Mouse (Mus musculus) hindbrain, embryonic 11.5 days (tissue): ENCODE results near the gene Mest. TPM values are rescaled to one million over a fixed set of nuclear protein-coding genes. Genes with fewer than 3 reads are reported as not detected.

Experiments used
- ATAC-seq: fragments of 200-750 bp; cut with Nextera tagmentation; 2 replicates; pipeline ENCODE4 v1.8.0; 2017; ENCODE audit warnings: mild to moderate bottlenecking, moderate TSS enrichment, moderate library complexity; ENCODE audit not compliant: low FRiP score
- DNase-seq: peaks from one replicate; pipeline ENCODE4 v3.0.0-alpha.2; 2015; ENCODE audit warnings: low spot score
- H3K27ac ChIP-seq: fragments of 300-500 bp; sonication (generic); 2 replicates; pipeline ENCODE4 v1.5.1; 2014; ENCODE audit warnings: mild to moderate bottlenecking, low read depth, low read length
- H3K27me3 ChIP-seq: fragments of 300-500 bp; sonication (generic); 2 replicates; pipeline ENCODE4 v1.6.1; 2014; ENCODE audit warnings: mild to moderate bottlenecking, low read length, moderate library complexity, mixed read lengths; ENCODE audit not compliant: control insufficient read depth, insufficient read depth
- H3K36me3 ChIP-seq: fragments of 300-500 bp; sonication (generic); 2 replicates; pipeline ENCODE4 v1.6.1; 2014; ENCODE audit warnings: mild to moderate bottlenecking, low read length, moderate library complexity, mixed read lengths; ENCODE audit not compliant: control insufficient read depth, insufficient read depth
- H3K4me1 ChIP-seq: fragments of 300-500 bp; sonication (generic); replicated peaks from 2 replicates; pipeline ENCODE4 v1.6.1; 2014; ENCODE audit warnings: low read length, mixed read lengths; ENCODE audit not compliant: control insufficient read depth, insufficient read depth
- H3K4me2 ChIP-seq: fragments of 300-500 bp; sonication (generic); replicated peaks from 2 replicates; pipeline ENCODE4 v1.6.1; 2014; ENCODE audit warnings: mild to moderate bottlenecking, low read depth, low read length
- H3K4me3 ChIP-seq: fragments of 300-500 bp; sonication (generic); 2 replicates; pipeline ENCODE4 v1.5.1; 2014; ENCODE audit warnings: low read depth, low read length
- H3K9ac ChIP-seq: fragments of 300-500 bp; sonication (generic); 2 replicates; pipeline ENCODE4 v1.6.1; 2014; ENCODE audit warnings: low read depth, low read length
- H3K9me3 ChIP-seq: fragments of 300-500 bp; sonication (generic); 2 replicates; pipeline ENCODE4 v1.6.1; 2016; ENCODE audit warnings: low read length; ENCODE audit not compliant: control insufficient read depth
- WGBS: fragments of 180-500 bp; shearing (Covaris S2); extraction: QIAGEN DNeasy Blood & Tissue Kit; methylation state at CpG from one replicate; pipeline ENCODE4 v1.1.7; 2014; 5-methylcytosine and 5-hydroxymethylcytosine counted together
- polyA plus RNA-seq: library from polyadenylated mRNA; unstranded; fragments of >200 nt; fragmentation: Nextera tagmentation; extraction: Ambion mirVana; gene quantifications from 2 replicates; pipeline ENCODE4 v1.2.1, GENCODE M21; 2014

Mest gene
- polyA plus RNA-seq, 1 experiment from 2014 or later: 1,227 TPM

DNA sequence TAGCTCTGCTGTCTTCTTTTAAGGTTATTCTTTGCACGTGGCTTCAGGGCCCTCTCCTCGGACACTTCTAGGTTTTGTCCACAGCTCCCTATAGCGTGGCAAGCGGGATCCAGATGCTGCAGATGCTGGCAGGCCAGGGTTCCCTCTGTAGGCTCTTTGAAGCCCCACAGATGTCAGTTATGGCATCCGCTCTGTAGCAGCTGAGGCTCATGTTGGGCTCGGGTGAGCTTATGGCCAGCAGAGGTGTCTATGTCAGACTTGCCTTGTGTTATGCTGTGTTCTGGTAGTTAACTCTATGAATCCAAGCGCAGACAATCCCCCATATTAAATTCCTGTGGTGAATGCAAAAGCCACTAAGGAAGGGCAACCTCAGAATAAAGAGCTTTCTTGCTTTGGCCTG is 42.9 kb upstream of the Mest start:
- Histone ChIP-seq H3K4me1 (peaks cover 7% of the 10 kb centered on the region), H3K27me3 (no peaks in the 10 kb centered on the region), H3K4me2 (no peak overlapping the region), H3K9ac (no peak overlapping the region), H3K27ac (no peak overlapping the region), H3K4me3 (no peak overlapping the region), H3K36me3 (no peaks in the 10 kb centered on the region), H3K9me3 (no peaks in the 10 kb centered on the region)
- DNase-seq (no peak), ATAC-seq (no peak)
- WGBS: 73% methylated on average over 7 of the region's 7 CpGs

DNA sequence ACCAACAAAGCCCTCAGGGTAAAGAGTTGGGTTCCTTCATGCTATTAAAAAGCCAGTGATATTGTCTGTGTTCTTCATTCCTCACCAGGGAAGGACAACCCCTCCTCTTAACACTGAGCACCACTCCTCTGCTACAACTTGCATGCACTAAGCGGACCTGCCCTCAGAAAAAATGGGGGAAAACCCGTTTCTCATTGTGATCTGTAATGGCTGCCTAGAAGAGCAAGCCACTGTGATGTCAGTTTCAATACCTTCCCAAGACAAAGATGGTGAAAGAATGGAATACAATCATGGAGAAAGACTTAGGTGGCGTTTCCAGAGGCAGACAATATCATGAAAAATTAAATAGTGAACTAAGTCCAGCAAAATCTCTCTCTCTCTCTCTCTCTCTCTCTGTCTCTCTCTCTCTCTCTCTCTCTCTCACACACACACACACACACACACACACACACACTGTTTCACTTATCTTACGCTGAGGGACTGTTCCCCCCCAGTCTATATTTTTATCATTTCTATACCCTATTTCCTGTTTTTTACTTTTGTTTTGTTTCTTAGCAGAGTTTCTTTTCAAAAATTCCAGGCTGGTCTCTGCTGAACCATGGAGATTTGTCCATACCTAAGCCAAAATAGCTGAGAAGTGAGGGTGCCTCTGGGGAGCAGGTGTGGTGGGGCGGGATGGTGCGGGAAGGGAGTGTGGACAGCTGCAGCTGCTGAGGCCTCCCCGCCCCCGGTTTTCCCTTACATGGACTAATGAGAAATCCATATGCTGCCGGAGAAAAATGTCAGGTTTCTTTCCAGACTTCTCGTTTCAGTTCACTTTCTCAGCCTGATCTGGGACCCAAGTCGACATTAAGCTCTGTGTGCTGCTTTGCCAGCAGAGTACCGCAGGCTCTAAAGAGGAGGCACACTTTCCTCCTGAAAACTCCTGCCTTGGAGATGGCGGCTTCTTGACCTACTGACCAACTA is 41.1 kb upstream of the Mest start:
- Histone ChIP-seq H3K27ac (peak overlapping the region; percentile 31; the same call in 1 of the 2 replicates), H3K36me3 (no peaks in the 10 kb centered on the region), H3K9me3 (no peaks in the 10 kb centered on the region), H3K27me3 (no peaks in the 10 kb centered on the region), H3K9ac (no peak overlapping the region), H3K4me2 (no peak overlapping the region), H3K4me3 (no peak overlapping the region), H3K4me1 (0 out of 2 replicates have a peak, but pooled peaks cover 3% of the 10 kb centered on the region)
- DNase-seq (peak; percentile 37), ATAC-seq (no peak)
- 58% methylated on average over 13 of the region's 13 CpGs for WGBS

DNA sequence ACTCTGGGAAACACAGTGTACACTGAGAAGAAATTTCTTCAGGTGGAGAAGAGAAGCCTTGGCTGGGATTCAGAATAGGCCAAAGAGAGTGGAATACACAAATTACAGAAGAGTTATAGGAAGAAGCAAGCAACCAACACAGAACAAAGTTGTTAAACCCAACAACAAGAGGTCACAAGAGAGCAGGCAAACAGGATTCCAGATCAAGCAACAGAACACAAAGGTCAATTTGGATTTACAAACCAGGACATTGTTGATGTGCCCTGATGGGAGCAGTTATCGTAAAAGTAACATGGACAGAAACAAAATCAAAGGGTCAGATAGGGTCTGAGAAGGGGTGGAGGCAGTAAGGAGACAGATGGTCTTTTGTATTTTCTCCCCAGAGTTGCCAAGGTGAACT is 38.8 kb upstream of the Mest start:
- DNase-seq (no peak), ATAC-seq (no peak)
- Histone ChIP-seq H3K4me3 (no peak overlapping the region), H3K9me3 (no peaks in the 10 kb centered on the region), H3K27ac (no peak overlapping the region), H3K9ac (no peak overlapping the region), H3K4me1 (no peaks in the 10 kb centered on the region), H3K36me3 (no peaks in the 10 kb centered on the region), H3K4me2 (no peak overlapping the region), H3K27me3 (no peaks in the 10 kb centered on the region)
- WGBS: 80% methylated on average over 1 of the region's 1 CpGs

DNA sequence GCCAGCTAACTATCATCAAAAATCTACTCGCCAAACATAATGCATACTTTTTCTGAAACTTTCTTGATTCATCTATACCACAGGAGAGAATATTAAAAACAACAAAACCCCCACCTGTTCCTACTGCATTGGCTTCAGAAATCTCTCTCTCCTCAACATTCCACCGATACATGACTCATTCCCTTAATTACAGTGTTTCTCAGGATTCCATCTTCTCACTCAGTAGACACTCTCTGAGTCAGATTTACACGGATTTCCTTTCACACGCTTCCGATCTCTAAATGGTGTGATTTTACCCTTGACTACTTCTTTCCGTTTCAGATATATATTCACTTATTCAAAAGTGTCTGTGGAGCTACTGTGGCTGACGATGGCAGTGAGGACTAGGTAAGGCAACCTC is 36.1 kb upstream of the Mest start:
- Histone ChIP-seq H3K4me2 (no peak overlapping the region), H3K9me3 (no peaks in the 10 kb centered on the region), H3K4me1 (no peaks in the 10 kb centered on the region), H3K27me3 (no peaks in the 10 kb centered on the region), H3K9ac (no peak overlapping the region), H3K36me3 (no peaks in the 10 kb centered on the region), H3K27ac (no peak overlapping the region), H3K4me3 (no peak overlapping the region)
- DNase-seq (no peak), ATAC-seq (no peak)
- WGBS: 95% methylated on average over 7 of the region's 7 CpGs

DNA sequence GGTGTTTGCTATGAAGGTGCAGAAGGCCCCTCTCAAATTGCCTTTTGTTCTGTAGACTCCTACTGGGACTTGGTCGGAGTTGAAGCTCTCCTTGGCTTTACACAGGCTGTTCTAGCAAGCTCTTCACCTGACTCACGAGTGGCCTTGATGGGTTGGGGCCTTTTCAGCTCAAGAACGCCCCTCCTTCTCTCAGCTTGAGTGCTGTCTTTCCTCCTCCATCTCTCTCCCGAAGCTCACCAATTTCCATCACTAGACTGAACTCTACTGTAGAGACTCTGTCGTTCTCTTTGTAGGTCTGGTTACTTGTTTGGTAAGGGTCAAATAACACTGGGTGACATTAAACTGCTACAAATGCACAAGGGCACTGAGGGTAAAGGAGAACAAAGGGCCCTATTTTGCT is 30.5 kb upstream of the Mest start:
- Histone ChIP-seq H3K27ac (peak overlapping the region; percentile 95), H3K9ac (peak overlapping the region; percentile 64), H3K4me3 (peak overlapping the region; percentile 48), H3K4me1 (no peaks in the 10 kb centered on the region; the same call in 1 of the 2 replicates), H3K36me3 (no peaks in the 10 kb centered on the region), H3K9me3 (no peaks in the 10 kb centered on the region), H3K27me3 (no peaks in the 10 kb centered on the region), H3K4me2 (peak overlapping the region; percentile 54)
- 80% methylated on average over 5 of the region's 5 CpGs for WGBS
- ATAC-seq (no peak; the same call in 1 of the 2 replicates), DNase-seq (peak; percentile 41)

DNA sequence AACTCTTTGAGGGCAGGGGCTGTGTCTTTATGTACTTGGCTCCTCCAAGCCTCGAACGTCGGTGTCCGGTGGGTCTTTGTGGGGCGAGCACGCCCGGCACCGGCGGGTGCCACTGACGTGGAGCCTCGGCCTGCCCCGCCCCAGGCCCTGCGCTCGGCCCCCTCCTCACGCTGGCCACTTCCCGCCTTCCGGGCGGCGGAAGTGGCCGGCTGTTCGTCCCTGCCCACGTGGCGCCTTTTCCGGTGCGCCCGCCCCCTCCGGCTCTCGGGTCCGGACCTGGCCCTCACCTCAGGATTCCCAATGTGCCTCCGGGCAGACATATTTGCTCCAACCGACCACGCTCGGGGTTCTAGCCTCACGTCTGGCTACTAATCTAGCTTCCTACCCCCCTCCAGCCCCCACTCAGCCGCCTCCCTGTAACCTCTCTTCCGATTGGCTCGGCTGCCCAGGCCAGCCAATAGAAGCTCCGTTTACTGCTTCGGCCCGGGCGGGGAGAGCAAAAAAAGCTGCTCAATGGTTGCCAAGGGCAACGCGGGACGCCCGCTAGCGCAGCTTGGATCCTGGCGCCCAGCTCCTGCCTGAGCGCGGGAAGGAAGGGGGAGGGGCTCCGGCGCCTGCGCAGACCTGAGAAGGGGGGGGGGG is 29.9 kb upstream of the Mest start, which contains the start of gene Cep41:
TSS of gene Cep41 (minus strand) at position 400 of the 642 bp plus-strand sequence.
- H3K4me2 ChIP-seq: peak within 1 kb of the TSS; percentile 54
- no peaks in the 10 kb centered on the region; the same call in 1 of the 2 replicates for H3K4me1 ChIP-seq
- H3K4me3 ChIP-seq: peak within 1 kb of the TSS; percentile 48
- under 1% methylated on average over 40 of the region's 52 CpGs for WGBS
- H3K27ac ChIP-seq: peak within 1 kb of the TSS; percentile 95
- DNase-seq (peak; percentile 99), ATAC-seq (peak; percentile 97)
- H3K9me3 ChIP-seq: no peaks in the 10 kb centered on the region
- peak within 1 kb of the TSS; percentile 64 for H3K9ac ChIP-seq
- no peaks in the 10 kb centered on the region for H3K36me3 ChIP-seq
- no peaks in the 10 kb centered on the region for H3K27me3 ChIP-seq

DNA sequence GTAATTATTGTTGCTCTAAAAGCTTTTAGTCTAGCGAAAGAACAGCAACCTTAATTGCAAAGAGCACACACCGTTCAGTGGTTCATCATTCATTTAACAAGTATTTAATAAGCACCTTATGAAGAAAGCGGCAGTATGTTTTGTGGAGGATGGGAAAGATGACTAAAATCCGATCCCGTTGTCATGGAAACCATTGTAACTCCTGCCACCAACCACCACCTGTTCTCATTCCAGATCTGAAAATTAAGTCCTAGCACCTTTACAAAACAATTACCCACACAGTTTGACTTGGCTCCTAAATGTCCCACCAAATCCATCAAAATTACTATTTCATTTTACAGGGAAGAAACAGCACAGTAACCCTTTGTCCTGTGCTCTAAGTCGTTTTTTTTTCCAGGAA is 29.1 kb upstream of the Mest start:
- H3K4me1 ChIP-seq: no peaks in the 10 kb centered on the region; the same call in 1 of the 2 replicates
- H3K9ac ChIP-seq: no peak overlapping the region
- H3K27ac ChIP-seq: no peak overlapping the region
- H3K4me2 ChIP-seq: peak overlapping the region; percentile 54; the same call in 1 of the 2 replicates
- H3K4me3 ChIP-seq: no peak overlapping the region
- H3K27me3 ChIP-seq: no peaks in the 10 kb centered on the region
- H3K9me3 ChIP-seq: no peaks in the 10 kb centered on the region
- H3K36me3 ChIP-seq: no peaks in the 10 kb centered on the region
- ATAC-seq: peak; percentile 10; the same call in 1 of the 2 replicates
- WGBS: 42% methylated on average over 6 of the region's 6 CpGs
- DNase-seq: peak; percentile 48

DNA sequence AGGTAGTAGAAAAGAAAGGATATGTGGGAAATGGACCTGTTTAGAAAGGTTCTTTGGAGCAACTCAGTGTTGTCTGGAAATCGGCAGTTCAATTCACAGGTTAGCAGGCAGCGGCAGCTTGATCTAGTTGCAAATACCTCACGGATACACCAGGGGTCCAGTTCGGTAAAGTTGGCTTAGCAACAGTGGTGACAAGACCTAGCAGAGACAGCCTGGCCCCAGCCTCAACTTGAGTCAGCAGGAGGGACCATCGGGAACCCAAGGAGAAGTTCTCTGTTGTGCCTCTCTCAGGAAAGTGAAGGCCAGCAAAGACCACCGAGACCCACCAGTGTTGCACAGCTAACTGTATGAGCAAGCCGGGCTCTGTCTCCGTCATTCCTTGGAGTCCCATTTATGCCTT is 28.2 kb upstream of the Mest start:
- Histone ChIP-seq H3K9ac (no peak overlapping the region), H3K4me3 (no peak overlapping the region), H3K36me3 (no peaks in the 10 kb centered on the region), H3K9me3 (no peaks in the 10 kb centered on the region), H3K27me3 (no peaks in the 10 kb centered on the region), H3K4me2 (no peak overlapping the region), H3K27ac (no peak overlapping the region), H3K4me1 (no peaks in the 10 kb centered on the region; the same call in 1 of the 2 replicates)
- 88% methylated on average over 8 of the region's 8 CpGs for WGBS
- DNase-seq (no peak), ATAC-seq (no peak)
